Mouse (Mus musculus): ENCODE data around the gene Cdkn1b.

Gene Cdkn1b

GRCm38 (mm10) chr6:134968326-134968725 is 48.1 kb downstream of the Cdkn1b start:
- no peak for DNase-seq (ENCODE audit: low read depth, low spot score)

- DNase-seq (ENCODE audit: low read depth, low spot score) = no peak
Measured at GRCm38 (mm10) chr6:134969498-134969897, 49.3 kb downstream of the Cdkn1b start.

- DNase-seq (ENCODE audit: low read depth, low spot score) = no peak
Measured at GRCm38 (mm10) chr6:134972096-134972495, 51.9 kb downstream of the Cdkn1b start.

All from retina, adult 2 months (tissue).